Mouse (Mus musculus) liver, embryonic 16.5 days (tissue): Measurements from ENCODE around the gene Tmem107. TPM values are rescaled to one million over a fixed set of nuclear protein-coding genes. Genes with fewer than 3 reads are reported as not detected.

Experiments
- ATAC-seq: fragments of 200-750 bp; cut with Nextera tagmentation; 2 replicates; pipeline ENCODE4 v1.8.0; 2017; ENCODE audit warnings: low read depth, mild to moderate bottlenecking, moderate number of reproducible peaks, moderate library complexity
- H3K27ac ChIP-seq: fragments of 300-500 bp; sonication (generic); 2 replicates; pipeline ENCODE4 v1.5.1; 2014; ENCODE audit warnings: mild to moderate bottlenecking, low read length
- H3K27me3 ChIP-seq: fragments of 300-500 bp; sonication (generic); 2 replicates; pipeline ENCODE4 v1.6.1; 2014; ENCODE audit warnings: low read depth, low read length, mixed read lengths; ENCODE audit not compliant: control insufficient read depth, insufficient read depth
- H3K36me3 ChIP-seq: fragments of 300-500 bp; sonication (generic); 2 replicates; pipeline ENCODE4 v1.6.1; 2014; ENCODE audit warnings: mild to moderate bottlenecking; ENCODE audit not compliant: control insufficient read depth, insufficient read depth
- H3K4me1 ChIP-seq: fragments of 300-500 bp; sonication (generic); 2 replicates; pipeline ENCODE4 v1.6.1; 2014; ENCODE audit warnings: low read depth, low read length, mixed read lengths; ENCODE audit not compliant: control insufficient read depth
- H3K4me2 ChIP-seq: fragments of 300-500 bp; sonication (generic); 2 replicates; pipeline ENCODE4 v1.6.1; 2014; ENCODE audit warnings: low read depth, low read length, mixed read lengths
- H3K4me3 ChIP-seq: fragments of 300-500 bp; sonication (generic); 2 replicates; pipeline ENCODE4 v1.5.1; 2014; ENCODE audit warnings: low read depth, mild to moderate bottlenecking, low read length
- H3K9ac ChIP-seq: fragments of 300-500 bp; sonication (generic); 2 replicates; pipeline ENCODE4 v1.6.1; 2014; ENCODE audit warnings: low read depth, low read length
- H3K9me3 ChIP-seq: fragments of 300-500 bp; sonication (generic); replicated peaks from 2 replicates; pipeline ENCODE4 v1.6.1; 2016; ENCODE audit warnings: low read length; ENCODE audit not compliant: control insufficient read depth
- WGBS: fragments of 180-500 bp; shearing (Covaris S2); extraction: QIAGEN DNeasy Blood & Tissue Kit; methylation state at CpG from one replicate; pipeline ENCODE4 v1.1.7; 2014; ENCODE audit not compliant: insufficient replicate concordance; 5-methylcytosine and 5-hydroxymethylcytosine counted together
- polyA plus RNA-seq: library from polyadenylated mRNA; unstranded; fragments of >200 nt; fragmentation: Nextera tagmentation; extraction: Ambion mirVana; gene quantifications from 2 replicates; pipeline ENCODE4 v1.2.1, GENCODE M21; 2015

The Tmem107 gene
- 20.2 and 21.7 TPM in 2 replicates for polyA plus RNA-seq

DNA sequence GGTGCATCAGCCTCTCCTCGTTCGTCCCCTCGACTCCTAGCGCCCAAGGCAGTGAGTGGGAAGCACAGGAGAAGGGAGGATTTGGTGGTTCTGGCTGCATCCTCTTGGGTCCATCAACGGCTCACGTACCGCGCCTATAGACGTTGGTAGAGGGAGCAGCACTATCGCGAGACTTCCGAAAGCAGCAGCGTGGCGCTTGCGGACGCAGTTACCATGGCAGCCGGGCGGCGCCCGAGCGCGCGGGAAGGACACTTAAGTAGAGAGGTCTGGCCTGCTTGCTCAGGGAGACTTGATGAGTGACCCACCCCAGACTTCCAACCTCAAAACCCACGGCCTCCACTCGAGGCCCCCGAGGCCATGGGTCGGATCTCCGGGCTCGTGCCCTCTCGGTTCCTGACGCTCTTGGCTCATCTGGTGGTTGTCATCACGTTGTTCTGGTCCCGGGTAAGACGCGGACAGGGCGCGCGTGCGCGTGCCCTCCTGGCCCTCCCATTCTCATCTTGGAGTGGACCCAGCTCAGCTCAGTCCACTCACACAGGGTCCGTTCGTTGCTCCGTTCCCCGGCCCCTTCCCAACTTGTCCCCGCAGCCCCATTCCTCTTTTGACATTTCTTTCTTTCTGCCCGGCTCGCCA lies at the start of gene Tmem107:
Tmem107 (plus strand) TSS at position 217 of the 633 bp plus-strand sequence.
- Histone ChIP-seq H3K27ac (peak within 1 kb of the TSS; percentile 83), H3K36me3 (no peaks in the 10 kb centered on the region), H3K27me3 (no peaks in the 10 kb centered on the region), H3K4me3 (peak within 1 kb of the TSS; percentile 74), H3K4me1 (peaks cover 57% of the 10 kb centered on the region), H3K4me2 (peak within 1 kb of the TSS; percentile 96), H3K9ac (peak within 1 kb of the TSS; percentile 83), H3K9me3 (no peaks in the 10 kb centered on the region)
- peak; percentile 82 for ATAC-seq
- WGBS, result under 1% methylated on average over 47 of the region's 47 CpGs

DNA sequence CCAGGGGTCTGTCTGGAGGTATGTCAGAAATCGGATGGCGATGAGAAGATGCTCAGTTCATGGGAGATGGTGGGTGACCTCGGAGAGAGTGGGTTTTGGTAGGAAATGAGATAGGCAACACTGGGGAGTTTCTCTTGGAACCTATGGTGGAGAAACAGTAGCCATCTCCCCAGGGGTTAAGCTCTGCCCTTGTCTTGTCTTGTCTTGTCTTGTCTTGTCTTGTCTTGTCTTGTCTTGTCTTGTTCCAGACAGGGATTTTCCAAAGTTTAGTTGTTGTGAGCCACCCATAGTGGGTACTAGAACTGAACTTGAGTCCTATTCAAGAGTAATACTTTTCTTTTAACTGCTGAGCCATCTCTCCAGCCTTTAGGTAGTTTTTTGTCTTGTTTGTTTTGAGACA lies 44.0 kb upstream of the Tmem107 start:
- Histone ChIP-seq H3K9me3 (no peaks in the 10 kb centered on the region), H3K4me3 (no peak overlapping the region), H3K9ac (no peak overlapping the region), H3K27ac (no peak overlapping the region), H3K4me2 (no peak overlapping the region), H3K27me3 (no peaks in the 10 kb centered on the region), H3K4me1 (no peaks in the 10 kb centered on the region), H3K36me3 (peaks cover 76% of the 10 kb centered on the region)
- no peak for ATAC-seq
- 76% methylated on average over 3 of the region's 3 CpGs for WGBS

DNA sequence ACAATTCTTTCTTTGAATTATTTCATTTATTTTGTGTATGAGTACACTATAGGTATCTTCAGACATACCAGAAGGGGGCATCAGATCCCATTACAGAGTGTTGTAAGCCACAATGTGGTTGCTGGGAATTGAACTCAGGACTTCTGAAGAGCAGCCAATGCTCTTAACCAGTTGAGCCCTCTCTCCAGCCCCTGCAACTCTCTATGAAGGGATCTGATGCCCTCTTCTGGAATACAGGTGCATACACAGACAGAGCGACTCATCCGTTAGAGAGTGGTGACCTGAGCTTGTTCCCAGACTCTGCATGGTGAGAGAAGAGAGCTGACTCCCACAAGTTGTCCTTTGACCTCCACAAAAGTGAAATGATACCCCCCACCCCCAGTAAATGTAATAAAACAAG lies 41.8 kb upstream of the Tmem107 start:
- H3K9ac ChIP-seq, result no peak overlapping the region
- peaks cover 63% of the 10 kb centered on the region for H3K36me3 ChIP-seq
- WGBS, result 59% methylated on average over 2 of the region's 2 CpGs
- H3K4me1 ChIP-seq, result no peaks in the 10 kb centered on the region
- H3K4me2 ChIP-seq, result no peak overlapping the region
- peak; percentile 47; the same call in 1 of the 2 replicates for ATAC-seq
- H3K27ac ChIP-seq, result no peak overlapping the region
- H3K4me3 ChIP-seq, result no peak overlapping the region
- no peaks in the 10 kb centered on the region for H3K9me3 ChIP-seq
- no peaks in the 10 kb centered on the region for H3K27me3 ChIP-seq

DNA sequence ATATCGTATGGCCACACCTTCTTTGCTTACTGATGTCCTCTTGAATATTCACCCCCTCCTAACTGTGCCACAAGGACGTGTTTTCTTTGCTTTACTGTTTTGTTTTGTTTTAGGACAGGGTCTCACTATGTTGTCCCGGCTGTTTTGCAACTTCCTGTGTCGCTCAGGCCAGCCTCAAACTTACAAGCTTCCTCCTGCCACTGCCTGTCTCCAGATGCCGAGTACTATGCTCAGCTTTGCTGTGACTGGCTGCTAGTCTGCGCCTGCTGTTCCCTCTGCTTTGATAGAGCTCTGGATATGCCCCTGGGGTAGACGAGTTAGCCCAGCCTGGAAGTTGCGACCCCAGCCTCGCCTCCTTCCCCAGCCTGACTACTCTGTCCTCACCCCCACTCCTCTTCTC lies 37.1 kb upstream of the Tmem107 start:
- Histone ChIP-seq H3K9me3 (no peaks in the 10 kb centered on the region), H3K27ac (no peak overlapping the region), H3K4me1 (peaks cover 16% of the 10 kb centered on the region), H3K4me3 (no peak overlapping the region), H3K4me2 (no peak overlapping the region), H3K27me3 (no peaks in the 10 kb centered on the region), H3K9ac (no peak overlapping the region), H3K36me3 (peaks cover 29% of the 10 kb centered on the region)
- 57% methylated on average over 9 of the region's 9 CpGs for WGBS
- ATAC-seq, result no peak

DNA sequence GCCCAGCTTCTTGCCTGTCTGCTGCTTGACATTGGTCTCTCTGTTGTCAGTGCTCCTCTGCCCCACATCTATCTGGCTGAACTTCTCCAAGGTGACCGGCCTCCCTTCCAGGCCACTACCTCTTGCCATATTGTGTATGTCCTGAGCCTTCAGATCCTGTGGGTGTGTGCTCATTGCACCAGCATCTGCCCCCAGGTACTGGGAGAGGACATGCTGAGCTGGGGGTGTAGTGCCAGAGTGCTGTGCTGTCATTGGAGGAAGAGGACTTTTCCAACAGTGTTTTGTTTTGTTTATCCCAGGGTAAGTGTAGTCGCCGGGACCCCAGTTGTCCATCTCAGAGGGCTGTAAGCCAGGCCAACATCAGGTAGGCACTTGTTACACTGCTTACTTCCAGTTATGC lies 36.0 kb upstream of the Tmem107 start:
- peaks cover 21% of the 10 kb centered on the region for H3K36me3 ChIP-seq
- 83% methylated on average over 3 of the region's 3 CpGs for WGBS
- no peaks in the 10 kb centered on the region for H3K9me3 ChIP-seq
- H3K27me3 ChIP-seq, result no peaks in the 10 kb centered on the region
- no peak overlapping the region for H3K4me3 ChIP-seq
- no peak for ATAC-seq
- H3K4me2 ChIP-seq, result no peak overlapping the region
- no peak overlapping the region for H3K9ac ChIP-seq
- no peak overlapping the region for H3K27ac ChIP-seq
- H3K4me1 ChIP-seq, result peaks cover 26% of the 10 kb centered on the region

DNA sequence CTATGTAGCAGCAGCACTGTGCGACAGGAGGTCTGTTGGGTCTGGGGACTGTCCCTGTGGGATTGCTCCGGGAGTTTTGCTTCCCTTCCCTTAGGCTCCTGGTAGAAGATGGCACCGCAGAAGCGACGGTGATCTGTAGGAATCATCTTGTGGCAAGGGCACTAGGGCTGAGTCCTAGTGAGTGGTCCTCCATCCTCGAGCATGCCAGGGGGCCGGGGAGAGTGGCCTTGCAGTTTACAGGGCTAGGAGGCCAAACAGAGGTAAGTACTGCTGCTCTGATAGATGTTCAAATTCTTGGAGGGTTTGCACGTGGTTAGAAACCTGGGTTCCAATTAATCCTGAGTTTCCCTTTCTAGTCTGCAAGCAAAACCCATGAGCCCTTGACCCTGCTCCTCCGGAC lies 35.2 kb upstream of the Tmem107 start:
- WGBS, result 79% methylated on average over 9 of the region's 9 CpGs
- no peak overlapping the region for H3K4me3 ChIP-seq
- no peak for ATAC-seq

DNA sequence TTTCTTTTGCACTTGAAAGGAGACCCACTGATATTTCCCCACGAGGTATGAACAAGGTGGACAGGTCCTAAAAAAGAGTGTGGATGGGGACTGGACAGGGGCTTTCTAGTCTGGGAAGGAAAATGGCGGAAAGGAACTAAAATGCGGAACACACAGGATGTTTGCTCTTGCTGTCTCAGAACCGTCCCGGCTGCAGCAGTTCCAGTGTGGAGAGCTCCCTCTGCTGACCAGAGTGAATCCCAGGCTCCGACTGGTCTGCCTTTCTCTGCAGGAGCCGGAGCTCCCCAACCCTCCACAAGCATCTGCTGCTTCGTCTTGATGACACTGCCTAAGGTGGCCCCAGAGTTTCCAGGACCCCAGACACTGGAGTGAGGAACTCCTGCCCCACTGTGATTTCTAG lies 34.8 kb upstream of the Tmem107 start:
- peaks cover 30% of the 10 kb centered on the region for H3K4me1 ChIP-seq
- ATAC-seq, result peak; percentile 30; the same call in 1 of the 2 replicates
- WGBS, result 3% methylated on average over 8 of the region's 8 CpGs

More for the DNA sequence above, 35.2 kb upstream of the Tmem107 start:
- Histone ChIP-seq H3K4me2 (peak overlapping the region; percentile 91; the same call in 1 of the 2 replicates), H3K4me1 (peaks cover 28% of the 10 kb centered on the region), H3K27me3 (no peaks in the 10 kb centered on the region), H3K9me3 (no peaks in the 10 kb centered on the region), H3K9ac (no peak overlapping the region), H3K27ac (no peak overlapping the region; the same call in 1 of the 2 replicates), H3K36me3 (peaks cover 14% of the 10 kb centered on the region; the same call in 1 of the 2 replicates)

DNA sequence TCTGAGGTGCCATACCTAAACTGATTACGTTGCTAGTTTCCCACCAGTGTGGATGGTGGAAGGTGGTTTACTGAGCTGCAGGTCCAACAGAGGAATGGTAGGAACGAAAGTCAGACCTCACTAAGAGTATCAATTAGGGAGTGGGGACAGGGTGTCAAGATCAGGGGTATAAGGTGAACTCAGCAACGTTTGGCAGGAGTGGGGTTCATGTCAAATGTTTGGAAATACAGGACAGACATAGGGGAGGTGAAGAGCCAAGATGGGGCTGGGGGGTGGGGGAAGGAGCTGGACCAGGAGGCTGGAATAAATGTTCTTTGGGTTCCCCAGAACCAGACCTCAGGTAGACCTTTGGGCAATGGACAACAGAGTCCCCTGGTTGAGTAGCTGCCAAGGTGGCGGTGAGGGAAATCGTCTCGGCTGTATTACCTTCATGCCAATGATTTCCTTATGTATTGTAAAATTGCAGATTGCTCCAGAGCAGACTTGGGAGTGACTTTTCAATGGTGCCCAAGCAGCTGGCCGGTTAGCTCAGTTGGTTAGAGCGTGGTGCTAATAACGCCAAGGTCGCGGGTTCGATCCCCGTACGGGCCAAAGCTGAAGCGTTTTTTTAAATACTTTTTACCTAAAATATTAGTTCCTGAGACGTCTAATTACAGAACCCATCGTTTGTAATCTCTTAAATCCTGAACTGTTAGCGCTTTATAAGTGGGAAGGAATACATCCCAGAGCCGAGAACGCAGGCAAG lies 33.9 kb upstream of the Tmem107 start:
- peak overlapping the region; percentile 75 for H3K4me3 ChIP-seq
- H3K27ac ChIP-seq, result peak overlapping the region; percentile 75
- peak; percentile 20; the same call in 1 of the 2 replicates for ATAC-seq
- peak overlapping the region; percentile 91 for H3K4me2 ChIP-seq
- 9% methylated on average over 20 of the region's 20 CpGs for WGBS
- H3K27me3 ChIP-seq, result no peaks in the 10 kb centered on the region
- peaks cover 33% of the 10 kb centered on the region for H3K4me1 ChIP-seq
- H3K9me3 ChIP-seq, result no peaks in the 10 kb centered on the region
- peak overlapping the region; percentile 69 for H3K9ac ChIP-seq
- peaks cover 4% of the 10 kb centered on the region; the same call in 1 of the 2 replicates for H3K36me3 ChIP-seq

More for the DNA sequence above, 34.8 kb upstream of the Tmem107 start:
- Histone ChIP-seq H3K27ac (peak overlapping the region; percentile 29; the same call in 1 of the 2 replicates), H3K4me3 (peak overlapping the region; percentile 75), H3K4me2 (peak overlapping the region; percentile 91), H3K27me3 (no peaks in the 10 kb centered on the region), H3K36me3 (peaks cover 12% of the 10 kb centered on the region; the same call in 1 of the 2 replicates), H3K9me3 (no peaks in the 10 kb centered on the region), H3K9ac (no peak overlapping the region)
